Mouse (Mus musculus): ENCODE results near the gene Cmtm6.

- TF ChIP-seq CTCF (IDR thresholded peaks at IDR 0.05; ENCODE audit: borderline replicate concordance, extremely low read depth, insufficient read depth, insufficient read length) (no peak), POLR2A (IDR thresholded peaks at IDR 0.05; ENCODE audit: borderline replicate concordance, extremely low read depth, insufficient read depth, insufficient read length, poor library complexity, severe bottlenecking) (peak; percentile 54; the same call in 1 of the 2 replicates)
Measured at GRCm38 (mm10) chr9:114781526-114782212, 50.8 kb downstream of the Cmtm6 start, which contains the start of gene Cmtm7.

Measured in brain, embryonic 14.5 days (tissue).